Mouse (Mus musculus) gastrocnemius, adult 18-20 months (tissue): ENCODE measurements around the gene Per2. TPM values are rescaled to one million over a fixed set of nuclear protein-coding genes. Genes with fewer than 3 reads are reported as not detected.
"Not testable (repeated sequence)": the region's sequence is repeated elsewhere in the genome, so short reads cannot be mapped to it uniquely, and the experiment has no call there.

Source experiments
- DNase-seq: peaks from one replicate; pipeline ENCODE4 v3.0.0; 2021; ENCODE audit warnings: low spot score
- long read RNA-seq, 2 experiments: library from polyadenylated mRNA; stranded (forward); transcript quantifications; one replicate each; pipeline ENCODE4 v2.0.0; 2021
- total RNA-seq, 2 experiments: library from RNA; stranded (reverse); gene quantifications; 2 replicates each; pipeline ENCODE4 v1.2.3; 2021

Gene Per2
- 1 to 10 TPM; 2.3 to 3.0 TPM for total RNA-seq
- long read RNA-seq, experiment 1, full-length matches to known transcripts = 2 of 7 reads
- long read RNA-seq, experiment 1, partial matches to known transcripts = 1 of 7 reads
- long read RNA-seq, experiment 1, other reads (novel, unspliced or antisense) = 4 of 7 reads
- long read RNA-seq, experiment 2, partial matches to known transcripts = 0 of 1 reads
- long read RNA-seq, experiment 2, other reads (novel, unspliced or antisense) = 1 of 1 reads

DNA sequence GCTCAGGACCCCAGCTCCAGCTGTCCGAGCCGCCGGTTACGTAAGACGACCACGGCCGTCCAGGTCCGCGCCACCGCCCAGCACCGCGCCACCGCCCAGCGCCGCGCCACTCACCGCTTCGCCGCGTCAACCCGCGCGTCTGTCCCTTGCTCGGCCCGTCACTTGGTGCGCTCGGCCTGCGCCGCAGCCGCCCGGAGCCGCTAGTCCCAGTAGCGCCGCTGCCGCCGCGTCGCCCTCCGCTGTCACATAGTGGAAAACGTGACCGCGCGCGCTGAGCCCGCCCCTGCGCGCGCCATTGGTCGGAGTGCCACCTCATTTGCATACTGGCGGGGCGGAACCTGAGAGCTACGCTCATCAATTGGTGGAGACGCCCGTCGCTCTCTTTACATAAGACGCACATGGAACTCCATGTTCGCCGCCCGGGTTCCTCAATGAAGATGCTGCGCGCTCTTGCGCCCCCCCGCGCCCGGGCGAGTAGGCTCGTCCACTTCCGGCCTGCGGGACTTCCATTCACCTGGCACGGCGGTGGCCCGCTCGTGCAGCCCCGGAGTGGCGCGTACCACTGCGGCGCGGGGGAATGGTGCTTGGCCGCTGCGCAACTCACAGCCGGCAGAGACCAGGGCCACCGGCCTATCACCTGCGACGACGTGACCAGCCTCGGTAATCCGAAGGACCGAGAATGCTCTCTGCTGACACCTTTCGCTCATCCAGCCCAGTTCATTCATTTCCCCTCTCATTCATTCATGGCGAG, at the start of gene Per2:
Gene Per2, minus strand, starts transcription at position 266 of the 751 bp plus-strand sequence.
- peak; percentile 99 for DNase-seq

- no peak for DNase-seq
These were observed 45.5 kb upstream of the Per2 start for GRCm38 (mm10) chr1:91504615-91505014.

DNA sequence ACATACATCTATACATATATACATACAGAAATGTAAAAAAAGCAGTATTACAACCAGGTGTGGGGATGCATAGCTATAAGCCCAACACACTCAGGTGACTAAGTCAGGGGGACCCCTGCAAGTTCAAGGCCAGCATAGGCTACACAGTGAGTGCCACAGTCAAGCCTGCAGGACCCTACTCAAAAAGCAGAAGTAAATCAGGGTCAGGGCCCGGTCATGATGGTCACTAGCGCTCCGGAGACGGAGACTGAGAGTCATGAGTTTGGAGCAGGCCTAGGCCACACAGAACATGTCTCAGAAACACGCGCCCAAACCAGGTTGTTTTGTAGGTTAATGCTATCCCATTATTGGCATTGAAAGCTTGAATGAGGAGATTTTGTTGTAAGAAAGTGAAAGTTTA, 39.5 kb upstream of the Per2 start:
- no peak for DNase-seq

DNA sequence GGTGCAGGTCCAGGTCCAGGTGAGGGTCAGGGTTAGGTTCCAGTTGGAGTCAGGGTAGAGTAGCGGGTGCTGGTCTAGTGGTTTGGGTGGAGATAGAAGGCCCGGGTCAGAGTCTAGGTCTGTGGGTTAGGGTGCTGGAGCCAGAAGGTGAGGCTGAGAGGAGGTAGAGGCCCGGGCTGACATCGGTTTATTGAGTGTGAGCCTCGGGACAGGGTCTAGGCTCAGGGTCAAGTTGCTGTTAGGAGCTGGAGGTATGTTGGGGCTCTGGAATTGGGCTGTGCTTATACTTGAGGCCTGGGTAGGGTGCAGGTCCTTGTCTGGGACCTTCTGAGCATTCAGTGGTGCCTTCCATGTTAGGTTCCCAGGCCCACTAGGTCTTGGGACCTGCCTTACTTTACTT, 36.2 kb upstream of the Per2 start:
- DNase-seq = no peak

- DNase-seq = peak; percentile 90
These were observed 35.5 kb upstream of the Per2 start, which contains the start of gene Traf3ip1 for GRCm38 (mm10) chr1:91494457-91495140. Traf3ip1 (plus strand) TSS chr1:91494647.

DNA sequence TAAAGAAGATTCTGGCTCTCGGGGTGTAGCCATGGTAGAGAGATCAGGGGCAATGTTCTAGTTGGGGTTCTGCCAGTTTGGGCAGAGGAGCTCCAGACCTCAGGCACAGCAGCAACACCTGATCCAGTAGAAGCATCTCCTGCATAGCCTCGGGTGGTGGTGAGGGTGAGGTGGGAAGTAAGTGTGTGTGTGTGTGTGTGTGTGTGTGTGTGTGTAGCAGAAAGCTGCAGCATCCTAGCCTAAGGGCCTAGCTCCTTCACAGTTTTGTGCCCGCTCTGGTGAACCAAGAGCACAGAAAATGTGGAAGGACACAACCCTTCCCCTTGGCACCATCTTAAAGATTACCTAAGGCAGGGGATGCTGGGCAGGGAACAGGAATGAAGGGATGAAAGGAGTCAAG, 34.8 kb upstream of the Per2 start:
- no peak for DNase-seq

DNA sequence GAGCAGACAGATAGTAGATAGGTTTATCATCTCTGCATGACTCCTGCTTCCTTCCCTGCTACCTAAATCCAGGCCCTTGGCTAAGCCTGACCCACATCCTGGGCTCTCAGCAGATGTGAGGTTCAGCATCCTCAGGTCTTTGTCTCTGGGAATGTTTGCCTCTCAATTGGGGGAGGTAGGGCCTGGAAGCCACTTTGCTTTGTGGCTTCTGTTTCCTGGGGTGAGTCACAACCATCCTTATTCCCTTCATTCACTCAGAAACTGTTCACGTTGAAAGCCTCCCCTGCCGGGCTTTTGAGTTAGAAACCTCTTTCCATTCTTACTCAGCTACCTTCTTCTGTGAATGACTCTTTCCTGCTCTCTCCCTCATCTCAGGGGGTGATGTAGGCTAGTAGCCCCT, 33.6 kb upstream of the Per2 start:
- DNase-seq = no peak

DNA sequence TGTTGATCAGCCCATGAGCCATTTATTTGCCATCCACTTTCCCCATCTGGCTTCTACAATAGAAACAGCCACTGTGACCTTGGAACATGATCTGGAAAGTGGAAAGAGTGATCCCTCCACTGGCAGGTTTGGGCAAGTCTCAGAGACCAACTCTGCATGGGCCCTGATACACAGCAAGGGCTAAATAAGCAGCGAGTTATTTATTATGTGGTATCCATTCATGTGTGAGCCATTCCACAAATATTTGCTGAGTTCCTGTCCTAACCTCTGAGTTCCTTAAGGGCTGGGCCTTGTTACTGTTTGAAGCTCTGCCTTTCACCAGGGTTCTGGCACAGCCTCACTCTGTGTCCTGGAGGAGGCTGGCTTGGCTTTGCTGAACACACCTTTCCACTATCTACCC, 31.2 kb upstream of the Per2 start:
- DNase-seq = no peak

DNA sequence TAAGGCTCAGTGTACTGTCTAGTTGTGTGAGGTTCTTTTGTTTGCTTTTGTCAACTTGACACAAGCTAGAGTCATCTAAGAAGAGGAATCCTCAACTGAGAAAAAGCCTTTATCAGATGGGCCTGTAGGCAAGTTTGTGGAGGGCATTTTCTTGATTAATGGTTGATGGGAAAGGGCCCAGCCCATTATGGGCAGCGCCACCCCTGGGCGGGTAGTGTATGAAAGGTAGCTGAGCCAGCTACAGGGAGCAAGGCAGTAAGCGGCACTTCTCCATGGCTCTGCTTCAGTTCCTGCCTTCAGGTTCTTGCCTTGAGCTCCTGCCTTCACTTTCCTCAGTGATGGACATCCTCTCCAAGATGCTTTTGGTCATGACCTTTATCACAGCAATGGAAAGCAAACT, 27.0 kb upstream of the Per2 start:
- DNase-seq = no peak

- DNase-seq = no peak
These were observed 26.3 kb upstream of the Per2 start for GRCm38 (mm10) chr1:91485422-91485821.

- no peak for DNase-seq
These were observed 24.9 kb upstream of the Per2 start for GRCm38 (mm10) chr1:91484011-91484346.

- peak; percentile 91 for DNase-seq
These were observed 24.3 kb upstream of the Per2 start for GRCm38 (mm10) chr1:91483304-91484010.

GRCm38 (mm10) chr1:91482616-91483211, 23.6 kb upstream of the Per2 start:
- DNase-seq = no peak

DNA sequence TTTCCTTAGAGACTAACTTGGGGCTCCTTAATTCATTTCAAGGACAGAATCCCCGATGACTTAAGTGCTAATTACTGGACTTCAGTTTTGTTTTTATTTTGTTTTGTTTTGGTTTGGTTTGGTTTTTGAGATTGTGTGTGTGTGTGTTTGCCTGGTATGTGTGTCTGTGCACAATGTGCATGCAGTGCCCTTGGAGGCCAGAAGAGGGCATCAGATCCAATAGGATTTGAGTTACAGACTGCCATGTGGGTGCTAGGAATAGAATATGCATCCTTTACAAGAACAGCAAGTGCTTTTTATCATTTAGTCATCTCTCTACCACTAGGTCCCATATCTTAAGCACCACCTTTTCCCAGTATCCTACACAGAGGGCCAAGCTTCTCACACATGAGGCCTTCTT, 19.8 kb upstream of the Per2 start:
- no peak for DNase-seq

GRCm38 (mm10) chr1:91478145-91478544, 19.0 kb upstream of the Per2 start:
- not testable (repeated sequence) for DNase-seq

- DNase-seq = no peak
These were observed 10.8 kb upstream of the Per2 start for GRCm38 (mm10) chr1:91469888-91470419.

DNA sequence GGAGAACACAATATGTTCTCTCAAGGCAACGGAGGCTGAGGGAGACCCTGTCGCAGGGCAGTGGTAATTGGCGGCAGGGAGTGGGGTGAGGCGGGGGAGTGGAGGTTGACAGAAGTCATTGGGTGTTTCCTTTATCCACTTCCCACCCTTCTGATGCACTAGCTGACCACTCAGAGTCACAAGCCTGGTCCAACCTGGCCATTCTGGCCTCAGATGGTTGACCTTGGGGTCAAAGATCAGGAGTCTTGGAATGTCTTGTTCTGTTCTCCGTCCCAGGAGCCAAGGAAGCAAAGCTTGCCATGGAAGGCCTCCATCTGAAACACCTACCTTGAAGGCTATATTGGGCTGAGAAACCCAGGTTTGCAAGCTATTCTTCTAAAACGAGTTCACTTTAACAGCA, 7.1 kb upstream of the Per2 start:
- DNase-seq = no peak

DNA sequence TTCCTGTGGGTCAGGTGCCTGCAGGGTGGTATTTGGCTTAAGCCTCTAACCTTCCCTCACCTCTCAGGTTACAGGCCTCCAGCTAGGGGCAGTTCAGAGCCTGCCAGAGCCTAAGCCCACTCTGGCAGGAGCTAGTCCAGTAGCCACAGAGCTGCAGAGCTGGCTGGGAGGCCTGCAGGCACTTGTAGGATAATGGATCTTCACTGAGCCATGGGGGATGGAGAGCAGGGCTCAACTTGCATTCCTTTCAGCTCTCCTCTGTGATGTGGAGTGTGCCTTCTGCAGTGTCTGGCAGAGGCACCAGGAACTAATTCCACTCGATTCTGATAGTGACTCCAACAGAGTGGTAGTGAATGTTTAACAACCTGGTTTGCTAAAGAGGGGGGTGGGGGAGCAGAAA, 6.1 kb upstream of the Per2 start:
- no peak for DNase-seq

- DNase-seq = no peak
These were observed 5.3 kb upstream of the Per2 start for GRCm38 (mm10) chr1:91464436-91464835.

DNA sequence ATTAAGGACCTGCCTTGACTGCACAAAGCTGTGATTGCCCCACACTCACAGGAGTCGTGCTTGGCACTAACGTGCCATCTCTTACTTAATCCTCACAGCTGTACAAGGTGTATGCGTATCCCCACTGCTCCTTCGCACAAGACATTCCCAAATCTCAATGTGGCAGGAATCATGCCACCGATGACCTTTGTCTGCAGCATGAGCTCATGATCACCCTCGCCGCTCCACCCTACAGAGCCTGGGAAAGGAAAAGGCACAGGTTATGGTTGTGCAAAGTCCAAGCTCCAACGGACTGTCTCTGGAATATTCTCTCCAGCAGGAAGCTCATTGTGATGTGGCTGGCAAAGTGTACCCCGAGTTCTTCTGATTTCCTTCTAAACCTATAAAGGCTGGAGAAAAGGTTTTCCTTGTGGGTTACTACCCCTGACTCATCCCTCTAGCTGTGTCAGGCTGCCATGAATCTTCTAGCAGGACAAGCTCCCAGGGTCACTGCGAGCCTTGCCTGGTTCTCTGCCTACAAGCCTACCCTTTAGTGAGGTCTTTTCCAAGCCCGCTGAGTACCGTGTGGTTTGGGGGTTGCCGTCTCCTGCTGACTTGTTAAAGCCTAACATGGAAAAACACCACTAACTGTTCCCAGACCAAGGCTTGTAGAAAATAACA, 4.3 kb upstream of the Per2 start:
- DNase-seq = no peak

GRCm38 (mm10) chr1:91460564-91460963, 1.4 kb upstream of the Per2 start:
- DNase-seq = no peak
